Mouse (Mus musculus) small intestine, adult 2 months (tissue): ENCODE data around the gene Ugcg.

Experiments used
- CTCF ChIP-seq: fragments of 200-500 bp; IDR thresholded peaks from 2 replicates; pipeline ENCODE4 v1.5.1; 2012; ENCODE audit warnings: low read depth, mild to moderate bottlenecking, control low read depth, inconsistent platforms, low read length, moderate library complexity, mixed read lengths; ENCODE audit not compliant: insufficient replicate concordance, insufficient read length; ENCODE audit errors: extremely low read depth
- POLR2A ChIP-seq: fragments of 200-500 bp; IDR thresholded peaks from 2 replicates; pipeline ENCODE4 v1.6.1; 2012; ENCODE audit warnings: low read depth, mild to moderate bottlenecking, control low read depth, inconsistent platforms, low read length, moderate library complexity

DNA sequence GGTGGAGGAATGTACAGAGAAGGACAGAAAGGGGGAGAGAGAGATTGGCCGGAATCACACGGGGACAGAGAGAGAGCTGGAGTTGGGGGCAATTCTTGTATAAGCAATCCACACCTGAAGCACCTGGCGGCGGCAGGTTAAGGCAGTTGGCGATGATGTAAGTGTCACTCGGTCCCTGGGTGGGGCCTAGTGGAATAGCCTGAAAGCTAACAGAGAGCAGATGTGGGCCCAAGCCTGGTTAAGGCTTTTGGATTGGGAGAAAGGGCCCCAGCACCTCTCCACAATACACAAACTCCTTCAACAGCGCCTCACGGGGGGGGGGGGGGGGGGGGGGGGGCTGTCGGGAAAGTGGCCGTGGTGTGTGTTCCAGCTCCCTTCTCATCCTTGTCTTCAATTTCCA, 45.0 kb downstream of the Ugcg start:
- TF ChIP-seq CTCF (no peak), POLR2A (no peak)
